Mouse (Mus musculus) lung, postnatal 0 days (tissue): ENCODE measurements at regions not wholly inside any gene's neighbourhood (a gene's known extent, or its start where the extent isn't known, plus 50 kb on each side); places are given as distances from the start of the nearest gene placed in this dataset.

Source experiments
- ATAC-seq: fragments of 200-750 bp; cut with Nextera tagmentation; 2 replicates; pipeline ENCODE4 v1.8.0; 2017; ENCODE audit warnings: moderate library complexity
- DNase-seq: peaks from one replicate; pipeline ENCODE4 v3.0.0-alpha.2; 2016; ENCODE audit warnings: low spot score
- H3K27ac ChIP-seq: fragments of 300-500 bp; sonication (generic); 2 replicates; pipeline ENCODE4 v1.5.1; 2014; ENCODE audit warnings: antibody characterized with exemption, mild to moderate bottlenecking, low read length, mixed read lengths
- H3K27me3 ChIP-seq: fragments of 300-500 bp; sonication (generic); replicated peaks from 2 replicates; pipeline ENCODE4 v1.6.1; 2014; ENCODE audit warnings: low read length, mixed read lengths; ENCODE audit not compliant: insufficient read depth
- H3K36me3 ChIP-seq: fragments of 300-500 bp; sonication (generic); 2 replicates; pipeline ENCODE4 v1.6.1; 2014; ENCODE audit warnings: low read length, mixed read lengths; ENCODE audit not compliant: insufficient read depth
- H3K4me1 ChIP-seq: fragments of 300-500 bp; sonication (generic); 2 replicates; pipeline ENCODE4 v1.6.1; 2014; ENCODE audit warnings: antibody characterized with exemption, low read depth, low read length, mixed read lengths; ENCODE audit not compliant: insufficient read depth
- H3K4me2 ChIP-seq: fragments of 300-500 bp; sonication (generic); replicated peaks from 2 replicates; pipeline ENCODE4 v1.6.1; 2014; ENCODE audit warnings: low read depth, mild to moderate bottlenecking, low read length, moderate library complexity, mixed read lengths
- H3K4me3 ChIP-seq: fragments of 300-500 bp; sonication (generic); 2 replicates; pipeline ENCODE4 v1.5.1; 2014; ENCODE audit warnings: low read depth, low read length
- H3K9ac ChIP-seq: fragments of 300-500 bp; sonication (generic); replicated peaks from 2 replicates; pipeline ENCODE4 v1.6.1; 2014; ENCODE audit warnings: low read depth, mild to moderate bottlenecking
- H3K9me3 ChIP-seq: fragments of 300-500 bp; sonication (generic); 2 replicates; pipeline ENCODE4 v1.6.1; 2016; ENCODE audit warnings: low read length, mixed read lengths
- CTCF ChIP-seq: IDR thresholded peaks from 2 replicates; pipeline ENCODE4 v1.5.1; 2016; ENCODE audit warnings: antibody characterized with exemption, mild to moderate bottlenecking
- EP300 ChIP-seq: IDR thresholded peaks from 2 replicates; pipeline ENCODE4 v1.6.1; 2016; ENCODE audit warnings: antibody characterized with exemption, mild to moderate bottlenecking, control low read depth
- WGBS: fragments of 180-500 bp; shearing (Covaris S2); extraction: QIAGEN DNeasy Blood & Tissue Kit; methylation state at CpG from one replicate; pipeline ENCODE4 v1.1.7; 2014; 5-methylcytosine and 5-hydroxymethylcytosine counted together

- H3K4me2 ChIP-seq: no peak overlapping the region
- 100% methylated on average over 1 of the region's 1 CpGs for WGBS
- no peak overlapping the region for H3K27ac ChIP-seq
- no peak overlapping the region for H3K4me3 ChIP-seq
- no peak for DNase-seq
- no peaks in the 10 kb centered on the region for H3K4me1 ChIP-seq
- H3K9me3 ChIP-seq: no peaks in the 10 kb centered on the region
- no peaks in the 10 kb centered on the region for H3K36me3 ChIP-seq
- no peak for ATAC-seq
- no peak overlapping the region for H3K9ac ChIP-seq
- TF ChIP-seq CTCF: no peak
- no peak for TF ChIP-seq EP300
- H3K27me3 ChIP-seq: no peaks in the 10 kb centered on the region
Observed at GRCm38 (mm10) chr16:95169346-95169745, 88.0 kb upstream of the Kcnj15 start.

GRCm38 (mm10) chr16:95180562-95180961, 76.8 kb upstream of the Kcnj15 start:
- TF ChIP-seq CTCF: no peak
- TF ChIP-seq EP300: no peak
- H3K9ac ChIP-seq: no peak overlapping the region
- H3K4me2 ChIP-seq: no peak overlapping the region
- H3K36me3 ChIP-seq: no peaks in the 10 kb centered on the region
- WGBS: 70% methylated on average over 5 of the region's 5 CpGs
- no peak overlapping the region for H3K27ac ChIP-seq
- H3K4me1 ChIP-seq: no peaks in the 10 kb centered on the region
- no peaks in the 10 kb centered on the region for H3K27me3 ChIP-seq
- ATAC-seq: no peak
- no peaks in the 10 kb centered on the region for H3K9me3 ChIP-seq
- no peak for DNase-seq
- H3K4me3 ChIP-seq: no peak overlapping the region

GRCm38 (mm10) chr16:95185341-95185740, 72.0 kb upstream of the Kcnj15 start:
- no peaks in the 10 kb centered on the region for H3K4me1 ChIP-seq
- H3K36me3 ChIP-seq: no peaks in the 10 kb centered on the region
- 88% methylated on average over 9 of the region's 9 CpGs for WGBS
- H3K27ac ChIP-seq: no peak overlapping the region
- no peaks in the 10 kb centered on the region for H3K9me3 ChIP-seq
- H3K4me2 ChIP-seq: no peak overlapping the region
- no peak overlapping the region for H3K9ac ChIP-seq
- H3K4me3 ChIP-seq: no peak overlapping the region
- ATAC-seq: no peak
- DNase-seq: no peak
- no peaks in the 10 kb centered on the region for H3K27me3 ChIP-seq
- TF ChIP-seq CTCF (no peak), EP300 (no peak)

GRCm38 (mm10) chr16:95189114-95189513, 68.2 kb upstream of the Kcnj15 start:
- ATAC-seq (no peak), DNase-seq (no peak)
- TF ChIP-seq CTCF (0 out of 2 replicates have a peak, but pooled peaks have one; percentile 11), EP300 (no peak)
- Histone ChIP-seq H3K4me3 (no peak overlapping the region), H3K4me1 (no peaks in the 10 kb centered on the region), H3K27me3 (no peaks in the 10 kb centered on the region), H3K9me3 (no peaks in the 10 kb centered on the region), H3K27ac (no peak overlapping the region), H3K4me2 (no peak overlapping the region), H3K9ac (no peak overlapping the region), H3K36me3 (no peaks in the 10 kb centered on the region)
- 79% methylated on average over 8 of the region's 8 CpGs for WGBS

- no peak for ATAC-seq
- WGBS: 49% methylated on average over 4 of the region's 4 CpGs
- TF ChIP-seq CTCF: no peak
- no peak for TF ChIP-seq EP300
Observed at GRCm38 (mm10) chr16:95194151-95194550, 63.2 kb upstream of the Kcnj15 start.

GRCm38 (mm10) chr16:95196141-95196540, 61.2 kb upstream of the Kcnj15 start:
- ATAC-seq (no peak), DNase-seq (no peak)
- 63% methylated on average over 4 of the region's 4 CpGs for WGBS
- Histone ChIP-seq H3K4me3 (no peak overlapping the region), H3K9me3 (no peaks in the 10 kb centered on the region), H3K27ac (no peak overlapping the region), H3K4me2 (no peak overlapping the region), H3K27me3 (no peaks in the 10 kb centered on the region), H3K4me1 (no peaks in the 10 kb centered on the region), H3K36me3 (no peaks in the 10 kb centered on the region), H3K9ac (no peak overlapping the region)
- no peak for TF ChIP-seq EP300
- no peak for TF ChIP-seq CTCF

More at GRCm38 (mm10) chr16:95194151-95194550, 63.2 kb upstream of the Kcnj15 start:
- H3K27ac ChIP-seq: no peak overlapping the region
- H3K36me3 ChIP-seq: no peaks in the 10 kb centered on the region
- H3K27me3 ChIP-seq: no peaks in the 10 kb centered on the region
- H3K9ac ChIP-seq: no peak overlapping the region
- no peak overlapping the region for H3K4me2 ChIP-seq
- no peaks in the 10 kb centered on the region for H3K9me3 ChIP-seq
- H3K4me1 ChIP-seq: no peaks in the 10 kb centered on the region
- no peak for DNase-seq
- no peak overlapping the region for H3K4me3 ChIP-seq

- Histone ChIP-seq H3K9me3 (no peaks in the 10 kb centered on the region), H3K4me3 (no peak overlapping the region), H3K9ac (no peak overlapping the region), H3K4me2 (no peak overlapping the region), H3K36me3 (no peaks in the 10 kb centered on the region), H3K4me1 (no peaks in the 10 kb centered on the region), H3K27ac (no peak overlapping the region), H3K27me3 (no peaks in the 10 kb centered on the region)
- 0% methylated on average over 1 of the region's 1 CpGs for WGBS
- DNase-seq (peak; percentile 80), ATAC-seq (peak; percentile 62)
- peak; percentile 90 for TF ChIP-seq CTCF
- no peak for TF ChIP-seq EP300
Observed at GRCm38 (mm10) chr16:95196622-95197021, 60.7 kb upstream of the Kcnj15 start.
